Mouse (Mus musculus): ENCODE measurements around the gene Dync2li1.

The Dync2li1 gene

GRCm38 (mm10) chr17:84626276-84626856 lies at the start of gene Dync2li1:
TSS of gene Dync2li1 (plus strand) at chr17:84626496.
- in situ Hi-C loops (cut with MboI, MseI), result no loop called here

- in situ Hi-C loops (cut with MboI, MseI), result no loop called here
Observed at GRCm38 (mm10) chr17:84576621-84577293, 49.5 kb upstream of the Dync2li1 start.

GRCm38 (mm10) chr17:84579249-84579648 lies 47.0 kb upstream of the Dync2li1 start:
- in situ Hi-C loops (cut with MboI, MseI), result no loop called here

- in situ Hi-C loops (cut with MboI, MseI), result no loop called here
Observed at GRCm38 (mm10) chr17:84579817-84580216, 46.5 kb upstream of the Dync2li1 start.

GRCm38 (mm10) chr17:84580821-84581220 lies 45.5 kb upstream of the Dync2li1 start:
- in situ Hi-C loops (cut with MboI, MseI), result no loop called here

- in situ Hi-C loops (cut with MboI, MseI), result no loop called here
Observed at GRCm38 (mm10) chr17:84581740-84582414, 44.4 kb upstream of the Dync2li1 start.

- in situ Hi-C loops (cut with MboI, MseI), result no loop called here
Observed at GRCm38 (mm10) chr17:84584107-84584506, 42.2 kb upstream of the Dync2li1 start.

GRCm38 (mm10) chr17:84585104-84585503 lies 41.2 kb upstream of the Dync2li1 start:
- in situ Hi-C loops (cut with MboI, MseI), result no loop called here

- in situ Hi-C loops (cut with MboI, MseI), result no loop called here
Observed at GRCm38 (mm10) chr17:84590065-84590464, 36.2 kb upstream of the Dync2li1 start.

GRCm38 (mm10) chr17:84591431-84592150 lies 34.7 kb upstream of the Dync2li1 start:
- in situ Hi-C loops (cut with MboI, MseI), result no loop called here

- in situ Hi-C loops (cut with MboI, MseI), result no loop called here
Observed at GRCm38 (mm10) chr17:84596015-84596441, 30.3 kb upstream of the Dync2li1 start.

GRCm38 (mm10) chr17:84596501-84596900 lies 29.8 kb upstream of the Dync2li1 start:
- in situ Hi-C loops (cut with MboI, MseI), result no loop called here

- in situ Hi-C loops (cut with MboI, MseI), result no loop called here
Observed at GRCm38 (mm10) chr17:84597859-84598258, 28.4 kb upstream of the Dync2li1 start.

- in situ Hi-C loops (cut with MboI, MseI), result no loop called here
Observed at GRCm38 (mm10) chr17:84598928-84599327, 27.4 kb upstream of the Dync2li1 start.

- in situ Hi-C loops (cut with MboI, MseI), result no loop called here
Observed at GRCm38 (mm10) chr17:84600051-84600983, 26.0 kb upstream of the Dync2li1 start.

- in situ Hi-C loops (cut with MboI, MseI), result no loop called here
Observed at GRCm38 (mm10) chr17:84601805-84602204, 24.5 kb upstream of the Dync2li1 start.

GRCm38 (mm10) chr17:84603202-84603627 lies 23.1 kb upstream of the Dync2li1 start:
- in situ Hi-C loops (cut with MboI, MseI), result no loop called here

- in situ Hi-C loops (cut with MboI, MseI), result no loop called here
Observed at GRCm38 (mm10) chr17:84603709-84604420, 22.4 kb upstream of the Dync2li1 start.

- in situ Hi-C loops (cut with MboI, MseI), result no loop called here
Observed at GRCm38 (mm10) chr17:84606976-84607375, 19.3 kb upstream of the Dync2li1 start.

- in situ Hi-C loops (cut with MboI, MseI), result no loop called here
Observed at GRCm38 (mm10) chr17:84607617-84608016, 18.7 kb upstream of the Dync2li1 start.
